Mouse (Mus musculus) small intestine, adult 2 months (tissue): ENCODE data around the gene Apon.

Experiments used
- CTCF ChIP-seq: fragments of 200-500 bp; IDR thresholded peaks from 2 replicates; pipeline ENCODE4 v1.5.1; 2012; ENCODE audit warnings: low read depth, mild to moderate bottlenecking, control low read depth, inconsistent platforms, low read length, moderate library complexity, mixed read lengths; ENCODE audit not compliant: insufficient replicate concordance, insufficient read length; ENCODE audit errors: extremely low read depth
- POLR2A ChIP-seq: fragments of 200-500 bp; IDR thresholded peaks from 2 replicates; pipeline ENCODE4 v1.6.1; 2012; ENCODE audit warnings: low read depth, mild to moderate bottlenecking, control low read depth, inconsistent platforms, low read length, moderate library complexity

DNA sequence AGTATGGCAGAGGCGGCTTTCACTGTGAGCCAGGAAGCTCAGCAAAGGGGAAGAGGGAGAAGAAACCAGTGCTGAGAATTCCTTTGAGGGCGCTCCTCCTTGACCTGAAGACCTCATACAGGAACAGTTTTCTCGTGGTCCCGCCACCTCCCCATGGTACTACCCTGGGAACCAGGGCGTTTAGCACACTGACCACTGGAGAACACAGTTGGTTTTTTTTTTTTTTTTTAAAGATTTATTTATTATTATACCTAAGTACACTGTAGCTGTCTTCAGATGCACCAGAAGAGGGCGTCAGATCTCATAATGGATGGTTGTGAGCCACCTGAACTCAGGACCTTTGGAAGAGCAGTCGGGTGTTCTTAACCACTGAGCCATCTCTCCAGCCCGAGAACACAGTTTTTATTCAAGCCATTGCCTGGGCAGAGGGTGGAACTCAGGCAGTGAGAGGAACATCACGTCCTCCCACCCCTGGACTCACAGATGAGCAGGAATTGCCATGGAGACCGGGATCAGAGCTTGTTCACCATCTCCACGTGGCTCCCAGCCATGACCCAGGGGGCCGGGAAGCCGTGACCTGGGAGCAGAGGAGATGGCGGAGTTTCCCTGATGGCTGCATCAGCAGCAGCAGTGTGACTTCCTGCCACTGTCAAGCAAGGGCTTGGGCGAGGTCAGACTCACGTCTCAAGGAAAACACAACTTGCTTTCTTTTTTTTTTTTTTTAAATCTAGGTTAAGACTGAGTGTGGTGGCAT lies 32.2 kb upstream of the Apon start:
- TF ChIP-seq POLR2A = no peak
- TF ChIP-seq CTCF = no peak
